Mouse (Mus musculus): ENCODE results near the gene Itga4.

Gene Itga4

DNA sequence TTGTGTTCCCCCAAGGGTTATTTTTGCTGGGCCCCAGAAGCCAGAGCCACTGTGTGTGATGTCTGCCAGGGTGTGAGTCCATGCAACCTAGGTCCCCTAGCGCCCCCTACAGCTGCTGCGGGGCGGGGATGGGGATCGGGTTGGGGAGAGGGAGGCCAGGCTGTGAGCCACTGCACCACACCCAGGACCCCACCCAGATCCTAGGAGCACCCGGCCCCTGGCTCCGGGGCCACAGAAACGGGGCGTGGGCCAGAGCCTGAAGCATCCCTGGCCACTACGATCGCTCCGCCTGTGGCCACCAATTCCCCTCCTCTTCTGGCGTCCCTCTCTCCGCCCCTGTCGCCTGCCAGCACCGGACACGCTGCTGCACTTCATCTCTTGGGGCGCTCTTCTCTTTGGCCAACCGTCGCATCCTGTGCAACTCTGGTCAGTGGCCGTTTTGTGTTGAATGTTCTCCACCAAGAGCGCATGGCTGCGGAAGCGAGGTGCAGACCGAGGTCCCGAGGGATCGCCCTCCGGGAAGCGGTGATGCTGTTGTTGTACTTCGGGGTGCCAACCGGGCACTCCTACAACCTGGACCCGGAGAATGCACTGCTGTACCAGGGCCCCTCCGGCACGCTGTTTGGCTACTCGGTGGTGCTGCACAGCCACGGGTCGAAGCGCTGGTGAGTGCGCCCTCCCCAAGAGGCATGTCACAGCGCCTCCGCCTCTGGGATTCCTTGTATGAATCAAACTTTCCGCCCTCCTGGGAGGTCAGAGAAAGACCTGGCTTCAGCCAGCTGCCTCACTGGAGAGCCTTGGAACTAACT lies at the start of gene Itga4:
TSS of gene Itga4 (plus strand) at position 235 of the 809 bp plus-strand sequence.
- peak; percentile 97 to 98 for DNase-seq (ENCODE audit: low spot score in 2 of 2)

DNA sequence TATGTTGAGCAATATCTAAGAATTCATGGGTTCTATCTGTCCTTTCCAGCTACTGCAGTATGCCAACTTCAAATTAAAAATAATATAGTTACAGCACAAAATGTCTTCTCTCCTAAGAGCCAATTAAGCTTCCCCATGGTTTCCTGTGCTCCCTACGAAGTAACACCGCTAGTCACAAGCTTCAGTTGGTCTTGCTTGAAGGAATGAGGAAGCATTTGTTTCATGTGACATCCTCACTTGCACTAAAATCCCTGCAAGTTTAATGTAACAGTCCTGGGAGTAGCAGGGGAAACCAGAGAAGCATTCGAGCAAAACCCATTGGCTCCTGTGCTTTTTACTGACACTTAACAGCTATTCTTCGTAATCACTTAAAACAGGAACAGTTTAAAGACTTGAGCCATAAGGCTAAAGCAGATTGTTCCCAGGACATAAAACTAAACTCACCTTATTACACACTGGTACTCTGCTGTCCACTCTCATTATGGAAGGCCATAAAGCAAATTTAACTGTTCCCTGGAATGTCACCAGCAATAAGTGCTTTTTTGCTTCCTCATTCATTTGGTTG lies 49.0 kb upstream of the Itga4 start:
- DNase-seq (ENCODE audit: low spot score in 2 of 2), result no peak

- no peak for DNase-seq (ENCODE audit: low spot score in 2 of 2)
Measured at GRCm38 (mm10) chr2:79214982-79215381, 40.2 kb upstream of the Itga4 start.

- DNase-seq (ENCODE audit: low spot score in 2 of 2), result no peak
Measured at GRCm38 (mm10) chr2:79215479-79215878, 39.7 kb upstream of the Itga4 start.

DNA sequence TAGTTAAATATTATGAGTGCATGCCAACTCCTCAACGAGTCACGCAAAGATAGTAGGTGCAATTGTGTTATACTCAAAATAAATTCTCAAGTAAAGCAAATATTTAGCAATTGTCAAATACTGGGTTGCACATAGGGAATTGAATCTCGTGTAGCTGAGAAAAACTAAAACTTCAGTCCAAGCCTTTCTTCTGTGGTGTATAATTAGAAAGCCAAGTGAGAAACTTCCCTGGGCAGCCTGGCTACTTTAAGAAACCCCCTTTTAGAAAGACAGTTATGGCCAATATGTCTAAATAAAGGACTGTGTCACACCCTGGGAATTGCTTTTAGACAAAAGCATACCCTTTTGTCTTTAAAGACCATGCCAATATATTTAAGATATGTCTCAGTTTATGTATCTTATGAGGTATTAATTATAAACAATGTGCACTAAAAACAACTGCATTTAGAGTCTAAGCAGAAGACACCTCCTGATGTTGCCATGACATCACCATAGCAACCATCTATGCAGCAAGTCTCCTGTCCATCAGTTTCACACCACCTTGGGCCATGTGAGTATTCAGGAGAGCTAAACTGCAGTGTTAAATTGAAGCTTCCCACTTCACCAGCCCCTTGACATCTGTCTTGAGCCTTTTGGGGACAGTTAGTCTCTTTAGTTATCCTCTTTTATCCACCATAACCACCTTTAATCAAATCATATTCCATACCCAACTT lies 30.4 kb upstream of the Itga4 start:
- DNase-seq (ENCODE audit: low spot score in 2 of 2), result no peak

DNA sequence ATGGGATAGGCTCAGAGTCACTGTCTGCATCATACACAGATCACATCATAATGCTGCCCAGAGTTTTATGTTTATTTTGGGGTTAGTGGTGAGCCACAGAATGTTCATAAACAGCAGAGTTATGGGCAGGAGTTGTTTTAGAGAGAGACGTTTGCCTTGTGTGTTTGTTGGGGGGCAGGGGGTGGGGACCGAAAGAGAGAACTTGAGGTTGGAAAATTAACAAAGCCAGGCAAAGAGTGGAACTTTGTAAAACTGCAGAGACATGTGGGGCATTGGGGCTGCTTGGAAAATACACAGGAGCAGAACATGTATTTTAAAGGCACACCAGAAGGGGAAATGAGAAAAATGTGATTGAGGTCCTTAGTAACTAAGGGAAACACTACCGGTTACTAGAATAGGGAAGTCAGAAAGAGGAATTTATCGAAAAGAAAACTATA lies 27.4 kb upstream of the Itga4 start:
- DNase-seq (ENCODE audit: low spot score in 2 of 2), result peak; percentile 45 to 46

DNA sequence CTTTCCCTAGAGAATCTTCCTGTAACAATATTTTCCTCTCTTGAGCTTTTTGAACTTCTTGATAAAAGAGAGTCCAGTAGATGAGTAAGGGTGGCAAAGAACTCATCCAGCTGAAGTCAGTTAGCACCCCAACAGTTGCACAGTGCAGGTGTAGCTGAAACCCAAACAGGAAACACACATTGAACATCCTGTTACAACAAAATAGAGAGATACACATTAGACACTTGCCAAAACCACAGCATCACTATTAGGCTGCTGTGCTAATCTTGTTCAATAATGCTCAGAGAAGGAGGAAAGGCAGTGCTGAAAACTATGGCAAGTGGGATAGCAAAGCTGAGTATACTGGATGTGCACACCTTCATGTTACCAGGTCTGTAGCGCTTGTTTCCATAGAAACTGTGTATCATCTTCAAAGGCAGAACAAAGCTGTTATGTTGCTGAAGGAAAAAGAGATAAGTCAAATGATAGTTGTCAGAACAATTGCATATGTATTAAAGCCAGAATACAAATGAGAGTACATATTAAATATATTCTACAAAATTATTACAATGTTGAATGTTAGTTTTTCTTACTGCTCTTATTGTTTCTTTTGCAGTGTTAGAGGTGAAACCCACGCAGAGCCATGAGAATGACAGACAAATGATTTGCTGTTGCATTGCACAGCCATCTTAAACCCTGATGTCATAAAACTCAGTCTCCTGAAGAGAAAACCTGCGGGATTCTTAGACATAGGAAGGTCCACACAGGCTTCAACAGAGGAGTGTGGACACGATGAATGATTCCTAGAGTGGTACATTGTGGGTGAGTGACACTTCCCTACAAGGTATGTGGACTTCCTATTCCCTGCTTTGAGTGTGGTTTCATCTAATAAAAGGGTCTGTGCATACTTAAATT lies 23.9 kb upstream of the Itga4 start:
- peak in 1 of 2 experiments; percentile 22 for DNase-seq (ENCODE audit: low spot score in 2 of 2)

DNA sequence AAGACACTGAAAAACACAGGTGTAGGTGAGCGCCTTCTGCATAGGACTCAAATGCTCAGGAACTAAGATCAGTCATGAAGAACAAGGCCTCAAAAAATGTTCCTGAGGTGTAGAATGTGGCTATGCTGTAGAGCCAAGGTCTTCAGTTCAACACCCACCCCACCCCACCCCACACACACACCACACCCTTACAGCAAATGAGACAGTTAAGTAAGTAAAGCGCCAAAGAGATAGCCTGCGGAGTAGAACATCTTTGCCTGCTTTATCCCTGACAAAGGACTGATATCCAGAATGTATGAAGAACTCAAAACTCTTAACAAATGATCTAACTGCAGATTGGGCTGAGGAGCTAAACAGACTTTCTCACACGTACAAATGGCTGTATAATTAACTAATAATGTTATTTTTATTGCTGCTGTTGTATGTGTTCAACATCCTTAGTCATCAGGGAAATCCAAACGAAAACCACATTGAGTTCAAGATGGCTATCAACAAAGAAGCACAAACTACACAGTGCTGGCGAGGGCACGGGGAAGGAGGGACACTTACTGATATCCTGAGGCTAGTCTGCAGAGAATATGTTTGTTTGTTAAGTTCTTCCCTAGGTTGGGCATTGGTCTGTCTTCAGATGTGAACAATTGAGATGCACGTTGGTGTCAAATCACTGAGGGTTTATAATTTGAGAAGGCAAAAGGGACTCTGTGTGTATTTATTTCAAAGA lies 19.3 kb upstream of the Itga4 start:
- DNase-seq (ENCODE audit: low spot score in 2 of 2), result no peak

DNA sequence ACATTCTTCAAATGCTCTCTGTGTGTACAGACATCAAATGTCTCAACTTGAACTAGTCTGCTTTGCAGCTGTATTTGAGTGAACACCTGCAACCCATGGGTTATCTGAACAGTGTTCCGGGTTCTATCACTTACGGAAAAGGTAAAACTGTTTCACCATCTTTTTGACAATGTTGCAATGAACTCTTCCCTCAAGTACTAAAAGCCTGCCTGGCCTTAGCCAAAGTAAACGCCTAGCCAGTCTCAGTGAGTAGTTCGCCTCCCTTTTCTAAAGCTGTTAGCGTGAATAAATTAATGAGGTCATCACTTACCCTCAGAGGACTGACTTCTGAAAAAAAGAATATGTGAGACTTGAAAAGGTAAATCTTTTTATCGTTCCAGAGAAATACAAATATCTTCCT lies 18.0 kb upstream of the Itga4 start:
- DNase-seq (ENCODE audit: low spot score in 2 of 2), result no peak

GRCm38 (mm10) chr2:79244276-79244675 lies 10.9 kb upstream of the Itga4 start:
- no peak for DNase-seq (ENCODE audit: low spot score in 2 of 2)

DNA sequence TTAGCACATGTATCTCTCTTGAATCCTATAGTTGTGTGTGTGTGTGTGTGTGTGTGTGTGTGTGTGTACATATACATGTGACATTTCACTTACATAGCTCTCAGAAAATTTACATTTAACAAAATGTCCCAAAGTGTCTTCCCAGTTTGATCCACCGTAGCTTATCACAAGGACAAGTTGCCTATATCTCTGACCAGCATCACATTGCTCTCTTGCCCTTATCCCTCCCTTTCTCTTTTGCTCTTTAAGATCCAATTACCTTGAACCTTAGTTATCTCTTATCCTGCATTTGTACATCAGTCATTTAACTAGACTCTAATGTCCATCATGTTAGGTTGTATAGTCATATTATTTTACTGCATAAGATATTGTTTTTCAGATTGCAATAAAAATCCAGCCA lies 10.5 kb upstream of the Itga4 start:
- no peak for DNase-seq (ENCODE audit: low spot score in 2 of 2)

DNA sequence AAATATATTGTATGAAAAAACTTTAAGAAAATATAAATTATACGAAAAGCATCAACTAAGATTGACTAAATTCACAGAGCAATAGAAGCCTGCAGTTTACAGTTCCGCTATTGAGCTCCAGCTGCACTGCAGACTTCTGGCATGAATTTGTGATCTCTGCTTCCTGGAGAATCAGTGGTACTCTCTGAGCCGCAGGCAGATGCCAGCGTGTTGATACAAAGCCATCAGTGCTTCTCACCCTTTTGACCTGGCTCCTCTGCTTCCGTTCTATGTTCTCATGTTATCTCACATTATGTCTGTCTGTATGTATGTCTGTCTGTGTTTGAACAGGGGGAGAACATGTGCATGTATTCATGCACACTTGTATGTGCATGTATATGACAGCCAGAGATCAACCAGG lies 6.9 kb upstream of the Itga4 start:
- DNase-seq (ENCODE audit: low spot score in 2 of 2), result peak in 1 of 2 experiments; percentile 27

GRCm38 (mm10) chr2:79250510-79250909 lies 4.7 kb upstream of the Itga4 start:
- no peak for DNase-seq (ENCODE audit: low spot score in 2 of 2)

DNA sequence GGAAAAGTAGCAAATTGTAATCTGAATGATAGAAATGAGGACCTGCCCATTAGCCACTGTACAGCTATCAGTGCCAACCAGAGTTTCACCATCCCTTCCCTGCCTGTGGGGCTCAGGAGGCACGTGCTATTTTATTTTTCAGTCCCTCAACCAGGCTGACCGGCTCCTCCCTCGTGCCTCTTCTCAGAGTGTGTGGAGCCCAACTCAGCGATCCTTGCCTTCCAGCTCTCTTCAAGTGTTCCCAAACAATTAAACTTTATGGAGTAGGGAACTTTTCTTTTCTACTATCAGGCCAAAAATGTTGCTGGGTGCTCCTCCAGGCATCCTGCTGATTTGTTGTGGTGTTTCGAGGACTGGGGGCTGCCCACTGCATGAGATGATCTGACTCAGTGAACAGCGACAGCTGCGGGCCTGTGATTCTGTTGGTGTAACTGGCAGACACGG lies 1.4 kb upstream of the Itga4 start:
- DNase-seq (ENCODE audit: low spot score in 2 of 2), result peak; percentile 38 to 61

DNA sequence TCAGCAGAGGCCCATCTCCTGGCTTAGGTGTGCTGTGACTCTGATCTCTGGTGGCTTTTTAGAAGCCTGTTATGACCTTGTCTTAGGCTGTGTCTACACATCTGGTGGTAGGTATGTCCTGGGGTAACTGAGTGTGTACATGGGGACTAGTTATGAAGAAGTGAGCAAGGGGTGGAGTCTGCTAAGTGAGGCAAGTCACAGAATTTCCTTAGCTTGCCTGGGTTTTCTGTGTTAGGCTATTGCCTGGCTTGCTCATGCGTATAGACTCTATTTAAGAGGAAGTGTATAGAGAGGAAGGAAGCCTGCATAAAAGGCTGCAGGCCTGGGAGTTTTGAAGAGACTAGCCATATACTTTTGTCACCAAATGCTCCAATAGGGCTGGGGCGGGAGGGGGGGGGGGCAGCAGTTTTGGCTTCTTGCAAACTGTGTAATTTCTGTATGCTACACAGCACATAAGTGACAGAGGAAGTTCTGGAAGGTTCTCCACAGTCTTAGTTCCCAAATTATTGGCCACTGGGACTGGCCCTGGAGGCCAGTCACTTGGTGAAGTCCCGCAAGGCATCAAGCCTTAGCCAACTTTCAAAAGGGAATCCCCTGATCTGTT lies 536 bp upstream of the Itga4 start:
- peak; percentile 88 to 92 for DNase-seq (ENCODE audit: low spot score in 2 of 2)

DNA sequence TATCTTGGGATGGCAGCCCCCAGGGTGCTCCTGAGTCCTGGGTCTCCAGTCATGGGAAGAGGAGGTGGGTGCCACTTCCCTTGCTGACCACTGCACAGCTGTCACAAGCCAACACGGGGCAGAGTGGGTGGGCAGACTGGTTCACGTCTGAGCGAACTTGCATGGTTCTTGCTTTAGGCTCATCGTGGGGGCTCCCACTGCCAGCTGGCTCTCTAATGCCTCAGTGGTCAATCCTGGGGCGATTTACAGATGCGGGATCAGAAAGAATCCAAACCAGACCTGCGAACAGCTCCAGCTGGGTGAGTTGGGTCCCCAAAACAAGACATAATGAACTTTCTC lies 744 bp downstream of the Itga4 start:
- no peak for DNase-seq (ENCODE audit: low spot score in 2 of 2)

DNA sequence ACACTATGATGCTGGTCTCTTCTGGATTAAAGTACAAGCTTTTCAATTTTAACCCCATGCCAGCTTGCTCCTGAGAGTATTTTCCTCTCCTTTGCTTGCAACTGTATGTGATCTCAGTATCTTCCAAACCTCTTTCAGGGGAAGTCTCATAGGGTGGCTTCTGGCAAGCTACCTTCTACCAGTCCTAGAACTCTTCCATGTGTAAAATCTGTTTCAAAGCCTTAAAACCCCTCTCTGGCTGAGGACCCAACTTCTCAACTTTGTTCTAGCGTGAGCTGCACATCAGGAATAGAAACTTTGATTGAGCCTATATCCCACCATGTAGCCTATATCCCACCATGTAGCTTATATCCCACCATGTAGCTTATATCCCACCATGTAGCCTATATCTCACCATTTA lies 1.1 kb downstream of the Itga4 start:
- no peak for DNase-seq (ENCODE audit: low spot score in 2 of 2)

GRCm38 (mm10) chr2:79256880-79257279 lies 1.7 kb downstream of the Itga4 start:
- peak; percentile 74 to 80 for DNase-seq (ENCODE audit: low spot score in 2 of 2)

- no peak for DNase-seq (ENCODE audit: low spot score in 2 of 2)
Measured at GRCm38 (mm10) chr2:79257411-79257810, 2.2 kb downstream of the Itga4 start.

- DNase-seq (ENCODE audit: low spot score in 2 of 2), result peak; percentile 68 to 76
Measured at GRCm38 (mm10) chr2:79259326-79259725, 4.1 kb downstream of the Itga4 start.

GRCm38 (mm10) chr2:79265665-79266064 lies 10.4 kb downstream of the Itga4 start:
- peak; percentile 73 to 84 for DNase-seq (ENCODE audit: low spot score in 2 of 2)

Data from spleen, postnatal 36 days (tissue).